Mouse (Mus musculus) cerebellum, adult 18-20 months (tissue): ENCODE data around the gene Stx18.

ENCODE experiments used
- DNase-seq, 2 experiments: peaks; one replicate each; pipeline ENCODE4 v3.0.0; 2021

The Stx18 gene

GRCm38 (mm10) chr5:38140893-38141292 is 102.4 kb downstream of the Stx18 start:
- no peak for DNase-seq

GRCm38 (mm10) chr5:38146524-38146923 is 108.0 kb downstream of the Stx18 start:
- no peak for DNase-seq

GRCm38 (mm10) chr5:38151264-38151663 is 112.7 kb downstream of the Stx18 start:
- DNase-seq: peak in 1 of 2 experiments; percentile 64

GRCm38 (mm10) chr5:38152201-38153108 is 113.9 kb downstream of the Stx18 start:
- peak; percentile 58 to 68 for DNase-seq

- peak; percentile 69 to 71 for DNase-seq
These were observed 115.1 kb downstream of the Stx18 start for GRCm38 (mm10) chr5:38153636-38154035.

- peak; percentile 61 to 70 for DNase-seq
These were observed 119.0 kb downstream of the Stx18 start for GRCm38 (mm10) chr5:38157481-38158020.

- peak; percentile 34 to 50 for DNase-seq
These were observed 120.0 kb downstream of the Stx18 start for GRCm38 (mm10) chr5:38158501-38158946.

GRCm38 (mm10) chr5:38158947-38159633 is 120.5 kb downstream of the Stx18 start:
- DNase-seq: peak; percentile 89 to 94

GRCm38 (mm10) chr5:38159634-38160413 is 121.3 kb downstream of the Stx18 start, which contains the start of gene Nsg1:
Gene Nsg1 (minus strand): TSS chr5:38159907.
- DNase-seq: no peak

GRCm38 (mm10) chr5:38168497-38168896 is 130.0 kb downstream of the Stx18 start:
- peak in 1 of 2 experiments; percentile 11 for DNase-seq

- DNase-seq: no peak
These were observed 135.2 kb downstream of the Stx18 start for GRCm38 (mm10) chr5:38173766-38174165.

GRCm38 (mm10) chr5:38174256-38174912 is 135.8 kb downstream of the Stx18 start:
- no peak for DNase-seq

GRCm38 (mm10) chr5:38184688-38185285 is 146.2 kb downstream of the Stx18 start:
- no peak for DNase-seq

GRCm38 (mm10) chr5:38187006-38187405 is 148.5 kb downstream of the Stx18 start:
- DNase-seq: no peak
